ENCODE assay signal across 8 mouse cellular contexts in genomic region chr8:39297548-39298306, GRCm38 (mm10).
DNase-seq lines count a peak whose midpoint lies in the region; ATAC-seq and TF ChIP-seq lines count a peak whose summit lies in the region.

No protein-coding gene starts in this region.

- no peaks in the 10 kb centered on the region for H3K27me3 ChIP-seq in kidney, adult 2 months (replicated peaks; ENCODE audit: control insufficient read depth, insufficient read depth, low read length)
- no peaks in the 10 kb centered on the region for H3K27me3 ChIP-seq in embryonic facial prominence, embryonic 12.5 days
- H3K27me3 ChIP-seq in midbrain, embryonic 12.5 days, result no peaks in the 10 kb centered on the region

- peak overlapping the region; percentile 25; the same call in 1 of the 2 replicates for H3K4me2 ChIP-seq in embryonic facial prominence, embryonic 12.5 days (replicated peaks)
- H3K4me2 ChIP-seq in midbrain, embryonic 12.5 days (replicated peaks), result peak overlapping the region; percentile 27

- no peak overlapping the region for H3K27ac ChIP-seq in kidney, adult 2 months (ENCODE audit: insufficient read depth, low read depth, low read length)
- no peak overlapping the region for H3K27ac ChIP-seq in embryonic facial prominence, embryonic 12.5 days
- no peak overlapping the region for H3K27ac ChIP-seq in midbrain, embryonic 12.5 days (replicated peaks)

- H3K9ac ChIP-seq in embryonic facial prominence, embryonic 12.5 days, result no peak overlapping the region
- H3K9ac ChIP-seq in midbrain, embryonic 12.5 days (replicated peaks), result no peak overlapping the region

- TF ChIP-seq POLR2A in kidney, adult 2 months (IDR thresholded peaks at IDR 0.05; ENCODE audit: low read depth, low read length), result no peak

- TF ChIP-seq CTCF in kidney, adult 2 months (conservative IDR thresholded peaks at IDR 0.05; ENCODE audit: insufficient read depth, insufficient read length, low read depth, low read length), result no peak

- 8% methylated on average over 12 of the region's 12 CpGs for WGBS in kidney, adult 2 months
- WGBS in embryonic facial prominence, embryonic 12.5 days, result 15% methylated on average over 12 of the region's 12 CpGs
- WGBS in midbrain, embryonic 12.5 days, result 16% methylated on average over 12 of the region's 12 CpGs

- no peaks in the 10 kb centered on the region for H3K4me1 ChIP-seq in kidney, adult 2 months (ENCODE audit: control insufficient read depth, insufficient read depth, low read length)
- no peaks in the 10 kb centered on the region for H3K4me1 ChIP-seq in embryonic facial prominence, embryonic 12.5 days
- H3K4me1 ChIP-seq in midbrain, embryonic 12.5 days, result no peaks in the 10 kb centered on the region

- H3K9me3 ChIP-seq in embryonic facial prominence, embryonic 12.5 days, result no peaks in the 10 kb centered on the region
- no peaks in the 10 kb centered on the region for H3K9me3 ChIP-seq in midbrain, embryonic 12.5 days

- DNase-seq in kidney, adult 2 months, result peak; percentile 12
- no peak for DNase-seq in kidney, adult 18-20 months
- peak; percentile 9 for DNase-seq in kidney, postnatal 10 days
- no peak for DNase-seq in gastrocnemius, adult 18-20 months (ENCODE audit: low spot score)
- DNase-seq in right cerebral cortex, postnatal 10 days (ENCODE audit: low spot score in 2 of 2), result no peak
- DNase-seq in layer of hippocampus, postnatal 25 days (ENCODE audit: extremely low spot score in 1 of 2, low spot score in 1 of 2), result no peak

- no peaks in the 10 kb centered on the region for H3K36me3 ChIP-seq in kidney, adult 2 months (ENCODE audit: control insufficient read depth, insufficient read depth, low read length)
- no peaks in the 10 kb centered on the region for H3K36me3 ChIP-seq in embryonic facial prominence, embryonic 12.5 days
- H3K36me3 ChIP-seq in midbrain, embryonic 12.5 days, result no peaks in the 10 kb centered on the region

- no peak overlapping the region; the same call in none of the 2 replicates for H3K4me3 ChIP-seq in kidney, adult 2 months (ENCODE audit: insufficient read depth, low read depth, low read length)
- no peak overlapping the region for H3K4me3 ChIP-seq in embryonic facial prominence, embryonic 12.5 days
- no peak overlapping the region for H3K4me3 ChIP-seq in midbrain, embryonic 12.5 days

- ATAC-seq in embryonic facial prominence, embryonic 12.5 days (ENCODE audit: insufficient number of reproducible peaks, insufficient read depth, low FRiP score, low TSS enrichment), result no peak
- ATAC-seq in midbrain, embryonic 12.5 days (ENCODE audit: low FRiP score, low read depth), result no peak

Comparison
In these comparisons a context has a peak if more than half of its experiments do, and no peak if none do; other contexts are left out.
1. DNase-seq: peak in kidney, adult 2 months (single experiment) and kidney, postnatal 10 days (single experiment); none in kidney, adult 18-20 months (single experiment), gastrocnemius, adult 18-20 months (single experiment), right cerebral cortex, postnatal 10 days (0 of 2) and layer of hippocampus, postnatal 25 days (0 of 2).